Mouse (Mus musculus) heart, postnatal 25 days (tissue): Measurements from ENCODE around the gene Sik3. TPM values are rescaled to one million over a fixed set of nuclear protein-coding genes. Genes with fewer than 3 reads are reported as not detected.

ENCODE experiments used
- total RNA-seq, 2 experiments: library from RNA; stranded (reverse); gene quantifications; 2 replicates each; pipeline ENCODE4 v1.2.3; 2021

Gene Sik3
- total RNA-seq, 2 experiments from 2014 or later: 65.6 to 67.2 TPM

Other genes with a start within 250 kb of the Sik3 start
- gene Cep164, start 184.1 kb upstream of the Sik3 start, total RNA-seq: 1 to 10 TPM; 5.8 to 6.4 TPM
- gene Bace1, start 174.2 kb upstream of the Sik3 start, total RNA-seq: 10 to 100 TPM; 31.6 to 33.1 TPM
- 10 to 100 TPM; 17.1 to 18.9 TPM for gene Pcsk7, start 106.3 kb upstream of the Sik3 start, total RNA-seq
- 10 to 100 TPM; 30.6 to 31.4 TPM for gene Rnf214, start 105.9 kb upstream of the Sik3 start, total RNA-seq
- gene Tagln, start 76.8 kb upstream of the Sik3 start, total RNA-seq: 10 to 100 TPM; 45.4 to 93.0 TPM
- gene Sidt2, start 57.6 kb upstream of the Sik3 start, total RNA-seq: 10 to 100 TPM; 70.9 to 76.5 TPM
- gene Pafah1b2, start 130 bp upstream of the Sik3 start, total RNA-seq: 10 to 100 TPM; 55.1 to 62.3 TPM
- gene Apoa1, start 215.8 kb downstream of the Sik3 start, total RNA-seq: not detected
- gene Apoc3, start 222.8 kb downstream of the Sik3 start, total RNA-seq: not detected
- gene Apoa4, start 227.9 kb downstream of the Sik3 start, total RNA-seq: not detected